Mouse (Mus musculus) forebrain, embryonic 13.5 days (tissue): ENCODE data around the gene Prkce. TPM values are rescaled to one million over a fixed set of nuclear protein-coding genes. Genes with fewer than 3 reads are reported as not detected.

Experiments used
- ATAC-seq: fragments of 200-750 bp; cut with Nextera tagmentation; 2 replicates; pipeline ENCODE4 v1.8.0; 2017
- H3K27ac ChIP-seq: fragments of 300-500 bp; sonication (generic); 2 replicates; pipeline ENCODE4 v1.5.1; 2015; ENCODE audit warnings: inconsistent platforms, mild to moderate bottlenecking, moderate library complexity
- H3K27me3 ChIP-seq: fragments of 300-500 bp; sonication (generic); 2 replicates; pipeline ENCODE4 v1.6.1; 2015; ENCODE audit warnings: mild to moderate bottlenecking, inconsistent platforms
- H3K36me3 ChIP-seq: fragments of 300-500 bp; sonication (generic); 2 replicates; pipeline ENCODE4 v1.6.1; 2015; ENCODE audit warnings: mild to moderate bottlenecking, inconsistent platforms; ENCODE audit not compliant: poor library complexity, severe bottlenecking
- H3K4me1 ChIP-seq: fragments of 300-500 bp; sonication (generic); 2 replicates; pipeline ENCODE4 v1.6.1; 2015; ENCODE audit warnings: inconsistent platforms
- H3K4me2 ChIP-seq: fragments of 300-500 bp; sonication (generic); 2 replicates; pipeline ENCODE4 v1.6.1; 2015; ENCODE audit warnings: inconsistent platforms, mild to moderate bottlenecking, moderate library complexity
- H3K4me3 ChIP-seq: fragments of 300-500 bp; sonication (generic); 2 replicates; pipeline ENCODE4 v1.5.1; 2015; ENCODE audit warnings: mild to moderate bottlenecking, inconsistent platforms
- H3K9ac ChIP-seq: fragments of 300-500 bp; sonication (generic); 2 replicates; pipeline ENCODE4 v1.6.1; 2015; ENCODE audit warnings: mild to moderate bottlenecking, inconsistent platforms
- H3K9me3 ChIP-seq: fragments of 300-500 bp; sonication (generic); replicated peaks from 2 replicates; pipeline ENCODE4 v1.6.1; 2016; ENCODE audit warnings: inconsistent platforms
- WGBS: fragments of 180-500 bp; shearing (Covaris S2); methylation state at CpG from one replicate; pipeline ENCODE4 v1.1.7; 2015; 5-methylcytosine and 5-hydroxymethylcytosine counted together
- polyA plus RNA-seq: library from polyadenylated mRNA; unstranded; fragments of >200 nt; fragmentation: Nextera tagmentation; extraction: Ambion mirVana; gene quantifications from 2 replicates; pipeline ENCODE4 v1.2.1, GENCODE M21; 2015

Gene Prkce
- polyA plus RNA-seq, 1 experiment from 2014 or later = 10.9 TPM

DNA sequence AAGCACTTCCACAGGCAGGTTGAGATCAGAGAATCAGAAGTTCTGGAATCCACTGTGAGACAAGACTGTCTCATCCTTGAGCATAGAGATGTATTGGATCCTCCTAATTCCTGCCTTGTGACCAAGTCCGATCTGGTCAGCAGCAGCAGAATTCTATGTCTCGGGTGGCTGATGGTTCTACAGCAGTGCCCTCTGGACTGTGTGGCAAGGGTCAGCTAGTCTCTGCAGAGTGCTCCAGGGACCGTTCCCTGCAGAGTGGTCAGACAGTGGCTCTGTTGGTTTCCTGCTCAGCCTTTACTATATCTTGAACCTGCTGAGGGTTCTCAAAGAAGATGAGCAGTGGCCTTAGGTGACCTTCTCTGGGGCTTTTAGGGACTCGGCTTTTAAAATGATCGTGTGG is 355.1 kb downstream of the Prkce start:
- Histone ChIP-seq H3K4me3 (no peak overlapping the region), H3K4me1 (no peaks in the 10 kb centered on the region), H3K4me2 (no peak overlapping the region), H3K27me3 (no peaks in the 10 kb centered on the region), H3K9me3 (no peaks in the 10 kb centered on the region), H3K36me3 (no peaks in the 10 kb centered on the region), H3K27ac (no peak overlapping the region), H3K9ac (no peak overlapping the region)
- no peak for ATAC-seq
- 91% methylated on average over 5 of the region's 5 CpGs for WGBS

DNA sequence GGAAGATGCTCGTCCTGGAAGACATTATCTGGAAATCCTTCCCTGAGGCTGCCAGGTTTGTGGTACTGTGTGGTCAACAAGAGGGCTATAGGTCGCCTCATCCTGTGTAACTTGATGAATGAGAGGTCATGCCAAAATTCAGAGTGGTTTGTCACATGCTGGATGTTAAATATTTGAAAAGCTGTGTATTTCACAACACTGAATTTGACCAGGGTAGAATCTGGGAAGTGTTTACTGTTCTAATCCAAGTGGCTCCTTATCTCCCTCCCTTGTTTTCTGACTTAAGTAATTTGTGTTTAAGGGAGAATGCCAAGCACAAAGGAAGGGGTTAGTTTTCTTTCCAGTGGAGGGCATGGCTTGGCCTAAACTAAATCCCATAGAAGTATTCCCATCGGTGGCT is 355.8 kb downstream of the Prkce start:
- Histone ChIP-seq H3K36me3 (no peaks in the 10 kb centered on the region), H3K9me3 (no peaks in the 10 kb centered on the region), H3K27me3 (no peaks in the 10 kb centered on the region), H3K9ac (no peak overlapping the region), H3K4me1 (no peaks in the 10 kb centered on the region), H3K27ac (no peak overlapping the region), H3K4me3 (no peak overlapping the region), H3K4me2 (no peak overlapping the region)
- no peak for ATAC-seq
- 87% methylated on average over 3 of the region's 3 CpGs for WGBS

DNA sequence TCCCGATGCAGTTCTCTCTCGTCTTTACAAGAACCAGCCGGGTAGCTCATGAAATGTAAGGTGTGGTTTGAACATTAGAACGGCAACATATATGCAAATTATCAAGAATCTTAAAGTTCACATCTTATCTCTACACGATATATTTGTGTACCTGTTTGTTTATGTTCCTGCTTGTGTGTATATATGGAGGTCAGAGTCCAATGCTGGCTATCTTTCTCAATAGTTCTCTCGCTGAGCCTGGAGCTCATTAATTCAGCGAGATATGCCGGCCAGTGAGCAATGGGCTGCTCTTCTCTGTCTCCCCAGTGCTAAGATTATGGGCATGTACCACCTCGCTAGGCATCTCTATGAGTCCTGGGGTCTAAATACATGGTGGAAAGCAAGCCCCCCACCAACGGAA is 356.3 kb downstream of the Prkce start:
- Histone ChIP-seq H3K36me3 (no peaks in the 10 kb centered on the region), H3K4me3 (no peak overlapping the region), H3K4me2 (no peak overlapping the region), H3K4me1 (no peaks in the 10 kb centered on the region), H3K27ac (no peak overlapping the region), H3K9me3 (no peaks in the 10 kb centered on the region), H3K27me3 (no peaks in the 10 kb centered on the region), H3K9ac (no peak overlapping the region)
- no peak for ATAC-seq
- 90% methylated on average over 10 of the region's 10 CpGs for WGBS

DNA sequence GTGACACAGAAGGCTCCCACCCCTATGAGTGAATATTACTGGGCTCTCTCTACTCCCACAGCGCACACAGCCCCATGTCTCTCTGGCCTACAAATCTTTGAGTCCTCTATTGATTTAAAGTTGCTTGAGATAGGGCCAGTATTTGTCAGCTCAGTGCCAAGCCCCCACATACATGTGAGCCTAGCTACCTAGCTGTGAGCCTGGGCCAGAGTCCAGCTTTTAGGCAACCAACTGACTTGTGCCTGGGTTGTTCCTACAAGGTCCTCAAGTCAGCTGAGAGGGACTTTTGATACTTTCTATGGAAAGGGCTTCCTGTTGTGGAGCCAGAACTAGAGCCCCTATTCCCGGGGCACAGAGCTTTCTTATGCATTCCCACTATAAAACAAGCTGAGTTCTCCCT is 357.5 kb downstream of the Prkce start:
- Histone ChIP-seq H3K27me3 (no peaks in the 10 kb centered on the region), H3K4me1 (no peaks in the 10 kb centered on the region), H3K4me3 (no peak overlapping the region), H3K27ac (no peak overlapping the region), H3K4me2 (no peak overlapping the region), H3K36me3 (no peaks in the 10 kb centered on the region), H3K9ac (no peak overlapping the region), H3K9me3 (no peaks in the 10 kb centered on the region)
- ATAC-seq = no peak
- 84% methylated on average over 2 of the region's 2 CpGs for WGBS

DNA sequence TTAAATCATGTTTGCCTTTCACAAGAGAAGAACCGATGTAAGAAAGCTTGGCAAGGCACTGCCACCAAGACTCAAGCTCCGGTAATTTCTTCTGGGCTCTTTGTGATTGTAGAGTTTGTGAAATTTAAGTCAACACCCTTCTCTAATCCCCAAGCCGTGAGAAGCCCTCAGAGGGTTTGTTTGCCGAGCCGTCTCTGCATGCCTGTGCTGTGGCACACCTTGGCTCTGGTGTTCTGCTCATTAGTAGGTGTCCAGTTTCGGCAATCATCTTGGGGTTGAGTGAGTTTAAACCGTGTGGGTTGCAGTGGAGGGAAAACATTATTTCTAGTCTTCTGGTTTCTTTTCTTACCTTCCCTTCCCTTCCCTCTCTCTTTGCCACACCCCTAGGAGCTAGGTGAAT is 358.4 kb downstream of the Prkce start:
- H3K27me3 ChIP-seq = no peaks in the 10 kb centered on the region
- no peak overlapping the region for H3K9ac ChIP-seq
- H3K9me3 ChIP-seq = no peaks in the 10 kb centered on the region
- 84% methylated on average over 7 of the region's 7 CpGs for WGBS
- no peak overlapping the region for H3K27ac ChIP-seq
- no peak for ATAC-seq
- H3K4me2 ChIP-seq = no peak overlapping the region
- no peaks in the 10 kb centered on the region for H3K4me1 ChIP-seq
- H3K36me3 ChIP-seq = no peaks in the 10 kb centered on the region
- H3K4me3 ChIP-seq = no peak overlapping the region

DNA sequence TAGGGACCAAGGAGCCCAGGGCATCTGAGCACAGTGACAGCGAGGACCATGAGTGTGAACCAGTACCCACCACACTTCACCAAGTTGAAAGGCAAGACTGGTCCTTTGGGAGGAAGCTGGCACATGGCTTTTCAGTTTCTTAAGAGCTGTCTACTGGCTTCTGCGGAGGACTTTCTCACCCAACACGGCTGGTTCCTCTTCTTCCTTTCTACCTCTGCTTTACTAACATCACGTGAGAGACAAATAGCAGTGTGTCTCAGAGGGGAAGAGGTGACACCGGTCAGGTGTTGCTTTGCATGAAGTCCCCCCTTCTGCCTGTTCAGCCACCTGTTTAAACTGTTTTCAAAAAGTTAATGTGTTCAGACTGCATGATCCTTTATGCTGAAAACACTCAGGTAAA is 359.7 kb downstream of the Prkce start:
- H3K4me3 ChIP-seq = no peak overlapping the region
- no peak overlapping the region for H3K9ac ChIP-seq
- no peaks in the 10 kb centered on the region for H3K9me3 ChIP-seq
- no peaks in the 10 kb centered on the region for H3K36me3 ChIP-seq
- no peak for ATAC-seq
- no peaks in the 10 kb centered on the region for H3K27me3 ChIP-seq
- WGBS = 96% methylated on average over 5 of the region's 5 CpGs
- no peak overlapping the region for H3K27ac ChIP-seq
- no peak overlapping the region for H3K4me2 ChIP-seq
- H3K4me1 ChIP-seq = no peaks in the 10 kb centered on the region

DNA sequence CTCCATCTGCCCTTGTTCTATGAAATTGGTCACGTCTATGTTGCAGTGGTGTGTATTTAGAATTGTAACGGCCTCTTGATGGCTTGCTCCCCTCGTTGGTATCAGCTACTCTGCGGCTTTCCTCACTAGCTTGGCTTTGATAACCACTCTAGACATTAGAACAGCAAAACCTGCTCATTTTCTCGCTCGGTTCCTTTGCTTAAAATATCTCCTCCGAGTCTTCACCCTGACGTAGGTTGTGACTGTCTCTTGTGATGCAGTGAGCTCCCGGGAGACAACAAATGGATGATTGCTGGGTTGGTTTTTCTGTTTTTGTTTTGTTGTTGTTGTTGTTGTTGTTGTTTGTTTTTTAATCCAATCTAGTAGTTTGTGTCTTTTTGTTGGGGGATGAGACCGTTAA is 361.4 kb downstream of the Prkce start:
- no peak overlapping the region for H3K9ac ChIP-seq
- H3K36me3 ChIP-seq = no peaks in the 10 kb centered on the region
- no peaks in the 10 kb centered on the region for H3K4me1 ChIP-seq
- 89% methylated on average over 10 of the region's 10 CpGs for WGBS
- no peak overlapping the region for H3K4me3 ChIP-seq
- no peak overlapping the region for H3K4me2 ChIP-seq
- no peak overlapping the region for H3K27ac ChIP-seq
- no peaks in the 10 kb centered on the region for H3K9me3 ChIP-seq
- ATAC-seq = no peak
- H3K27me3 ChIP-seq = no peaks in the 10 kb centered on the region

GRCm38 (mm10) chr17:86529411-86529810 is 361.8 kb downstream of the Prkce start:
- Histone ChIP-seq H3K36me3 (no peaks in the 10 kb centered on the region), H3K4me1 (no peaks in the 10 kb centered on the region), H3K4me3 (no peak overlapping the region), H3K27ac (no peak overlapping the region), H3K9ac (no peak overlapping the region), H3K9me3 (no peaks in the 10 kb centered on the region), H3K4me2 (no peak overlapping the region), H3K27me3 (no peaks in the 10 kb centered on the region)
- 86% methylated on average over 4 of the region's 4 CpGs for WGBS
- ATAC-seq = no peak

GRCm38 (mm10) chr17:86531231-86531630 is 363.6 kb downstream of the Prkce start:
- WGBS = 94% methylated on average over 6 of the region's 6 CpGs

GRCm38 (mm10) chr17:86532783-86533548 is 365.4 kb downstream of the Prkce start:
- Histone ChIP-seq H3K27me3 (no peaks in the 10 kb centered on the region), H3K27ac (no peak overlapping the region), H3K36me3 (no peaks in the 10 kb centered on the region), H3K4me2 (no peak overlapping the region), H3K9ac (no peak overlapping the region), H3K9me3 (no peaks in the 10 kb centered on the region), H3K4me1 (peaks cover 5% of the 10 kb centered on the region), H3K4me3 (no peak overlapping the region)
- 76% methylated on average over 17 of the region's 17 CpGs for WGBS
- no peak for ATAC-seq

More at GRCm38 (mm10) chr17:86531231-86531630, 363.6 kb downstream of the Prkce start:
- Histone ChIP-seq H3K27ac (no peak overlapping the region), H3K9ac (no peak overlapping the region), H3K4me1 (peaks cover 3% of the 10 kb centered on the region), H3K36me3 (no peaks in the 10 kb centered on the region), H3K9me3 (no peaks in the 10 kb centered on the region), H3K27me3 (no peaks in the 10 kb centered on the region), H3K4me3 (no peak overlapping the region), H3K4me2 (no peak overlapping the region)
- no peak for ATAC-seq

GRCm38 (mm10) chr17:86533549-86533851 is 365.9 kb downstream of the Prkce start:
- Histone ChIP-seq H3K4me2 (no peak overlapping the region), H3K27me3 (no peaks in the 10 kb centered on the region), H3K9me3 (no peaks in the 10 kb centered on the region), H3K9ac (no peak overlapping the region), H3K4me1 (peaks cover 5% of the 10 kb centered on the region), H3K36me3 (no peaks in the 10 kb centered on the region), H3K27ac (no peak overlapping the region), H3K4me3 (no peak overlapping the region)
- WGBS = 84% methylated on average over 11 of the region's 11 CpGs
- no peak for ATAC-seq

DNA sequence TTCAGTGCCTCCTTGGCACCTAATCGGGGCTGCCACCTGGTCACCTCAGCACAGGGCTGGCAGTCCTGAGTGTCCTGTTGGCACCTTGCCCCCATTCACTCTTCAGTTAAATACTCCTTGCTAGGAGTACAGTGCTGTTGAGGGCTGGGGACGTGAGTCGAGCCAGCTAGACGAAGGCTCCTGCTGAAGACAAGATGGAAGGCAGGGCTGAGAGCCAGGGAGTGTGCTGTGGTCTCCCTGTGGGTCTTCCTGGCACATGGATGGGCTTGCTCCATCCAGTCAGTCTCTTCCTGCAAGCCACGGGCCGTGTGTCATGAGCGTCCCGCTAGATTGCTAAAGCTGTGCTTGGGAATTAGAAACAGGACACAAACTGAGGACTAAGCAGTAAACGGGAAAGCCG is 367.5 kb downstream of the Prkce start:
- ATAC-seq = no peak; the same call in 1 of the 2 replicates
- Histone ChIP-seq H3K27me3 (no peaks in the 10 kb centered on the region), H3K36me3 (no peaks in the 10 kb centered on the region), H3K4me1 (peaks cover 5% of the 10 kb centered on the region), H3K27ac (no peak overlapping the region), H3K9ac (no peak overlapping the region), H3K9me3 (no peaks in the 10 kb centered on the region), H3K4me3 (no peak overlapping the region), H3K4me2 (no peak overlapping the region)
- whole genome bisulfite sequencing = 84% methylated on average over 10 of the region's 10 CpGs
